Mouse (Mus musculus) midbrain, embryonic 12.5 days (tissue): Measurements from ENCODE around the gene Git1. TPM values are rescaled to one million over a fixed set of nuclear protein-coding genes. Genes with fewer than 3 reads are reported as not detected.

Source experiments
- ATAC-seq: fragments of 200-750 bp; cut with Nextera tagmentation; 2 replicates; pipeline ENCODE4 v1.8.0; 2017; ENCODE audit warnings: low read depth, moderate TSS enrichment, moderate library complexity; ENCODE audit not compliant: low FRiP score
- H3K27ac ChIP-seq: fragments of 300-500 bp; sonication (generic); replicated peaks from 2 replicates; pipeline ENCODE4 v1.5.1; 2016; ENCODE audit warnings: mild to moderate bottlenecking
- H3K27me3 ChIP-seq: fragments of 300-500 bp; sonication (generic); 2 replicates; pipeline ENCODE4 v1.6.1; 2016; ENCODE audit warnings: mild to moderate bottlenecking
- H3K36me3 ChIP-seq: fragments of 300-500 bp; sonication (generic); 2 replicates; pipeline ENCODE4 v1.6.1; 2016
- H3K4me1 ChIP-seq: fragments of 300-500 bp; sonication (generic); 2 replicates; pipeline ENCODE4 v1.6.1; 2016
- H3K4me2 ChIP-seq: fragments of 300-500 bp; sonication (generic); replicated peaks from 2 replicates; pipeline ENCODE4 v1.6.1; 2016; ENCODE audit warnings: mild to moderate bottlenecking, moderate library complexity
- H3K4me3 ChIP-seq: fragments of 300-500 bp; sonication (generic); 2 replicates; pipeline ENCODE4 v1.5.1; 2016; ENCODE audit warnings: mild to moderate bottlenecking
- H3K9ac ChIP-seq: fragments of 300-500 bp; sonication (generic); replicated peaks from 2 replicates; pipeline ENCODE4 v1.6.1; 2016; ENCODE audit warnings: mild to moderate bottlenecking, moderate library complexity
- H3K9me3 ChIP-seq: fragments of 300-500 bp; sonication (generic); 2 replicates; pipeline ENCODE4 v1.6.1; 2016; ENCODE audit warnings: mild to moderate bottlenecking
- WGBS: fragments of 180-500 bp; shearing (Covaris S2); methylation state at CpG from one replicate; pipeline ENCODE4 v1.1.7; 2016; 5-methylcytosine and 5-hydroxymethylcytosine counted together
- polyA plus RNA-seq: library from polyadenylated mRNA; unstranded; fragments of >200 nt; fragmentation: Nextera tagmentation; extraction: Ambion mirVana; gene quantifications from 2 replicates; pipeline ENCODE4 v1.2.1, GENCODE M21; 2016

Git1 gene
- polyA plus RNA-seq, 1 experiment from 2014 or later: 12.9 TPM

DNA sequence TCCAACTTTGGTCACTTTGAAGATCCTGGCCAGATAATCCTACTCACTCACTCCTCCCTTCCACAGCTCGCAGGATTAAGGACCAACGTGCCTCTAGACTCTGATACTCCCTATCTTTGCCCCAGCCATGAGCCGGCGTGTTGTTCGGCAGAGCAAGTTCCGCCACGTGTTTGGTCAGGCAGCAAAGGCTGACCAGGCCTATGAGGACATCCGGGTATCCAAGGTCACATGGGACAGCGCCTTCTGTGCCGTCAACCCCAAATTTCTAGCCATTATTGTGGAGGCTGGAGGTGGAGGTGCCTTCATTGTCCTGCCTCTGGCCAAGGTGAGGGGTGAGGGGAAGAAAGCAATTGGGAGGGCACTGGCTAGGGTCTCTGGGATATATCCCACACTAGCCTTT, 29.6 kb upstream of the Git1 start:
- H3K9me3 ChIP-seq: no peaks in the 10 kb centered on the region
- H3K27me3 ChIP-seq: peaks cover 87% of the 10 kb centered on the region
- 73% methylated on average over 10 of the region's 10 CpGs for WGBS
- H3K4me1 ChIP-seq: peaks cover 23% of the 10 kb centered on the region
- no peaks in the 10 kb centered on the region for H3K36me3 ChIP-seq
- no peak overlapping the region for H3K4me2 ChIP-seq
- H3K9ac ChIP-seq: no peak overlapping the region
- ATAC-seq: no peak
- no peak overlapping the region for H3K27ac ChIP-seq
- H3K4me3 ChIP-seq: no peak overlapping the region

DNA sequence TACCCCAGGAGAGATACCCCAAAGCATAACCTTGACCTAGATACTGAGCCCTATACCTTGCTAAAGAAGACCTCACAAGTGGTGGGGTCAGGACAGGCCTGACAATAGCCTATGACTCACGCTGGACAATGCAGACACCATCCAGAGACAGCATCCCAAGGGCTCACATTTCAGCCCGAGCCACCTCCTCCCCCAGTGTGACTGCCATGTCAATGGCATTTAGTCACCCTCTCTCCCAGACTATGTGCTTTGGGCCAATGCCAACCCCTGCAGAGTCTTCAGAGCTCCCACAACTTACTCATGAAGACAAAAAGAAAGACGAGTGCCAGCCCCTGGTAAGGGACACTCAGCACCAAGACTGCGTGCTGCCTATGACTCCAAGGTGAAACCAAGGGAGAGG, 28.7 kb upstream of the Git1 start:
- no peaks in the 10 kb centered on the region for H3K36me3 ChIP-seq
- 60% methylated on average over 4 of the region's 4 CpGs for WGBS
- H3K4me1 ChIP-seq: peaks cover 23% of the 10 kb centered on the region
- H3K9me3 ChIP-seq: no peaks in the 10 kb centered on the region
- H3K27me3 ChIP-seq: peaks cover 96% of the 10 kb centered on the region
- no peak overlapping the region for H3K4me3 ChIP-seq
- no peak for ATAC-seq
- H3K4me2 ChIP-seq: no peak overlapping the region
- H3K27ac ChIP-seq: no peak overlapping the region
- H3K9ac ChIP-seq: no peak overlapping the region

DNA sequence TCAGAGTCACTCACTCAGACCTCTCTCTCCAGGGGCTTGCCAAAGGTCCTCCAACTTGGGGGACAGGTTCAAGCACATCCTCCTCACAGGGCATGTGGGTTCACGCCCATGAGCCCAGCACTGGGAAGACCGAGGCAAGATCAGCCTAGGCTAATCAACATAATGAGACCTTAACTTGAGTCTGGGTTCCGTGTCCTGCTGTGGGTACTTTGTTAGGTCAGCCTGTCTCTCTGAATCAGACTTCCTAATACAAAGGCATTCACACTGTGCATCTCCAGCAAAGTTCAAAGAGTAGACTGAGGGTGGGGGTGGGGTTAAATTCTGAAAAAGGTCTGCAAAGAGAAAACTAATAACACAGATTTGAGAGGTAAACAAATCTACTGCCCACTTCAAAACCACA, 28.3 kb upstream of the Git1 start:
- Histone ChIP-seq H3K4me2 (no peak overlapping the region), H3K27me3 (peaks cover 95% of the 10 kb centered on the region), H3K4me3 (no peak overlapping the region), H3K36me3 (peaks cover 3% of the 10 kb centered on the region; the same call in 1 of the 2 replicates), H3K9ac (no peak overlapping the region), H3K4me1 (peaks cover 23% of the 10 kb centered on the region), H3K9me3 (no peaks in the 10 kb centered on the region), H3K27ac (no peak overlapping the region)
- 55% methylated on average over 3 of the region's 3 CpGs for WGBS
- ATAC-seq: no peak

DNA sequence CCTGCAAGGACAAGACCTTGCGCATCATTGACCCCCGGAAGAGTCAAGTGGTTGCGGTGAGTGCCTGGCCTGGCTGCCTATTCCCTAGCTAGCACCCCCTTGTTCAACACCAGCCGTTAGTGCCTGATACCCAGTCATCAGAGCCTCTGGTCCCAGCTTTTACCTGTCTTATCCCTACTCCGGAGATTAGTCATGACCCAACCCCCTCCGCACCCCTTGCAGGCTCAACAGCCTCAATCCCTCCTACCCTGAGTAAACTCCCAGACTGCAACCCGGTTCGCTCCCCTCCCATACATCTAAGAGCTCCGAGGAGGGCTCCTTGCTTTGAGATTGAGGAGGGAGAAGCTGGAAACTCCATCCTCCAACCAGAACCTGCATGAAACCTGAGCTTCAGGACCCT, 26.8 kb upstream of the Git1 start:
- Histone ChIP-seq H3K4me1 (peaks cover 23% of the 10 kb centered on the region), H3K36me3 (peaks cover 17% of the 10 kb centered on the region), H3K9ac (no peak overlapping the region), H3K4me3 (no peak overlapping the region), H3K27me3 (peaks cover 81% of the 10 kb centered on the region), H3K9me3 (no peaks in the 10 kb centered on the region), H3K27ac (no peak overlapping the region), H3K4me2 (no peak overlapping the region)
- WGBS: 33% methylated on average over 9 of the region's 9 CpGs
- ATAC-seq: no peak

DNA sequence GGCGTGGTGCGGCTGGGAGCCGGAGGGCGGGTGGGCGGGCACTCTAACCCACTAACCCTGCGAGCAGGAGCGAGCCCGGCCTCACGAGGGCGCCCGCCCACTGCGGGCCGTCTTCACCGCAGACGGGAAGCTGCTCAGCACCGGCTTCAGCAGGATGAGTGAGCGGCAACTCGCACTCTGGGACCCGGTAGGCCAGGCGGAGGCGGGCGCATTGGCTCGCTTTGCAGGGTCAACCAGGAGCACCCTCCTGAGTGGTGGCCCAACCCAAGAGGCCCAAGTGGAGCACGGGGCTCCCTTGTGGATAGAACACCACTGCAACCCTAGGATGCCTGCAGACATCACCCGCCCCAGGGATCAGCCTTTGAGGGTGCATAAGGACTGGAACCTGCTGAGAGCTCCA, 26.2 kb upstream of the Git1 start:
- Histone ChIP-seq H3K4me1 (peaks cover 18% of the 10 kb centered on the region), H3K27ac (no peak overlapping the region), H3K9me3 (no peaks in the 10 kb centered on the region), H3K9ac (no peak overlapping the region), H3K36me3 (peaks cover 23% of the 10 kb centered on the region), H3K4me3 (no peak overlapping the region; the same call in 1 of the 2 replicates), H3K27me3 (peaks cover 75% of the 10 kb centered on the region), H3K4me2 (no peak overlapping the region)
- ATAC-seq: no peak
- WGBS: 4% methylated on average over 25 of the region's 25 CpGs

DNA sequence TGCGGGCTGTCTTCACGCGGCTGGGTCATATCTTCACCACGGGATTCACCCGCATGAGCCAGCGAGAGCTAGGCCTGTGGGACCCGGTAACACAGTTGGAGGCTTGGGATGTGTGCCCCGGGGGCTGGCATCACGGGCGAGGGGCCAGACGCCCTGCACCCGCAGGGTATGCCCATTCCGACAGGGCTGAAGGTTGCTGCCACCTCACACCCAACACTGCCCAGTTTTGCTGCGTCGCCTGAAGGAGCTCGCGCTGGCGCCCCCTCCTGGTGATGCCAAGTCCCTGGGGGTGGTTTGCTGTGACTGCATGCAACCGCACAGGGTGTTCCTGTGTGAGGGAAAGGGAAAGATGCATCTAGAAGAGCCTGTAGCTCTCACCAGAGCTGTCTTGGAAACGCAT, 25.6 kb upstream of the Git1 start:
- no peak overlapping the region for H3K27ac ChIP-seq
- peaks cover 68% of the 10 kb centered on the region for H3K27me3 ChIP-seq
- H3K4me3 ChIP-seq: no peak overlapping the region
- no peak overlapping the region for H3K9ac ChIP-seq
- H3K4me2 ChIP-seq: peak overlapping the region; percentile 6; the same call in 1 of the 2 replicates
- 17% methylated on average over 20 of the region's 20 CpGs for WGBS
- H3K9me3 ChIP-seq: no peaks in the 10 kb centered on the region
- peaks cover 29% of the 10 kb centered on the region for H3K36me3 ChIP-seq
- peaks cover 12% of the 10 kb centered on the region for H3K4me1 ChIP-seq
- no peak for ATAC-seq

DNA sequence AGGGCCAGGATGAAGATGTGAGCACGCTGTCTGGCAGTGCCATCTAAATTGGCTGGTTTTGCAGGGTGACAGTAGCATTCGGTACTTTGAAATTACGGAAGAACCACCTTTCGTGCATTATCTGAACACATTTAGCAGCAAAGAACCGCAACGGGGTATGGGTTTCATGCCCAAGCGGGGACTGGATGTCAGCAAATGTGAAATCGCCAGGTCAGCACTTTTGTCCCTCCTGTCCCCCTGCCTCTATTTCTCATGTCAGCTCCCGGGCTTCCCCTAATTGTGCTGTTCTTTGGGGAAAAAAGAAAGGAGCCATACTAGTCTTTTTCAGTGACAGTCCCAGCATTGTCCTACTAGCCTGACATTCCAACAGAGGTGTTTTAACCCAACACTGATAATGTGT, 25.0 kb upstream of the Git1 start:
- Histone ChIP-seq H3K9me3 (no peaks in the 10 kb centered on the region), H3K27ac (no peak overlapping the region), H3K36me3 (peaks cover 35% of the 10 kb centered on the region), H3K9ac (no peak overlapping the region), H3K27me3 (peaks cover 62% of the 10 kb centered on the region), H3K4me1 (peaks cover 10% of the 10 kb centered on the region), H3K4me2 (no peak overlapping the region), H3K4me3 (no peak overlapping the region)
- WGBS: 86% methylated on average over 9 of the region's 9 CpGs
- ATAC-seq: no peak

DNA sequence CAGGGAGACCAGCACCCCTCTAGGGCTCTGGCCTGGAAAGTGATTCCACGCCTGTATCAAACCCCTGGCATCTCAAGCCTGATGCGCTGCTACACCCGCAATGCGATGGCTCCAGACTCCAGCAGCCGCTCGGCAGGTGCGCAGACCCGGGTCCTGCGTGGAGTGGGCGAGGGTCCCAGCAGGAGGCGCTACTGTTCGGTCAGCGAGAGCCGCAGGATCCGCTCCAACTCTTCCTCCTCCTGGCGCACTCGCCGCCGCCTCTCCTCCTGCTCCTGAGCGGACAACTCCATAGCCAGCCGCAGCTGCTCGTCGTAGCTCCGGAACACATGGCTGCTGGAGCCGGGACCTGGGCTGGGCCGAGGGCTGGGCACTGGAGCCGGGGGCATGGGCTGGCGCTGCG, 22.0 kb upstream of the Git1 start:
- 77% methylated on average over 29 of the region's 29 CpGs for WGBS
- no peak for ATAC-seq
- peaks cover 57% of the 10 kb centered on the region for H3K36me3 ChIP-seq

DNA sequence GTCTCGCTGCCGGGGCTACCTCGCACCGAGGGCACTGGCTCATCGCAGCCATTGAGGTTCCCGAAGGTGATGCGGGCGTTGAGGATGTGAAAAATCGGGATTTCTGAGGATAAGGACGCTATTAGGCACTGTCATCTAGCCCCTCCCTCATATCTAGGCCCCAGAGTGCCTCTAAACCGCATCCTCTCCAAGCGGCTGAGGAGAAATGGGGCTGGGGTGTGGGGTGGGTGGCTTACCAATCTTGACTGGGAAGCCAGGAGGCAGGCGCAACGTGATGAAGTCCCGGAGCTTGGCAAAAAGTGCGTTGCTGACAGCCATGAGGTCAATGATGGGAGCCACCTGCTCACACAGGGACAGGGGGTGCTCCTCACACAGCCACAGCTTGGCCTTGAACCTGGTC, 20.6 kb upstream of the Git1 start:
- Histone ChIP-seq H3K4me3 (no peak overlapping the region), H3K4me2 (no peak overlapping the region), H3K36me3 (peaks cover 59% of the 10 kb centered on the region), H3K4me1 (peaks cover 1% of the 10 kb centered on the region), H3K27ac (no peak overlapping the region), H3K9me3 (no peaks in the 10 kb centered on the region), H3K27me3 (peaks cover 19% of the 10 kb centered on the region), H3K9ac (no peak overlapping the region)
- no peak for ATAC-seq
- 91% methylated on average over 16 of the region's 16 CpGs for WGBS

More for the DNA sequence above, 22.0 kb upstream of the Git1 start:
- no peak overlapping the region for H3K4me2 ChIP-seq
- peaks cover 32% of the 10 kb centered on the region for H3K27me3 ChIP-seq
- no peak overlapping the region for H3K9ac ChIP-seq
- no peak overlapping the region for H3K27ac ChIP-seq
- H3K4me3 ChIP-seq: no peak overlapping the region
- peaks cover 10% of the 10 kb centered on the region for H3K4me1 ChIP-seq
- no peaks in the 10 kb centered on the region for H3K9me3 ChIP-seq

DNA sequence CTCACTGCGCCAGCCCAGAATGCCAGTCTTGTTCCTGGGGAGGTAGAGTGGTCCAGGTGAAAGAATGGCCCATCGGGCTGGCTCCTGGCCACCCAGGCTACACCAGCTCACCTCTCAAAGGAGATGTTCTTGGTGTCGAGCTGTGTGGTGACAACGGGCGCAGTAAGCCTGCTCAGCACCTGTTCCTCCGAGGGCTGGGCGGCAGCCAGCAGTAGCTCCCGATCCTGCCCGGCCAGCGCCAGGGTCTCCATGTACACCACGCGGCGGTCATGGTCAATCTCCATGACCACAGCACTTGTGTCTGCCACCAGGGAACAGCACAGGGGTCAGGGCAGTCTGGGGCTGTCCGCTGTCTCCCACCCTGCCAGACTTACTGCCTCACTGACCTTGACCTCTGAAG, 17.1 kb upstream of the Git1 start:
- Histone ChIP-seq H3K36me3 (peaks cover 45% of the 10 kb centered on the region), H3K4me2 (no peak overlapping the region), H3K27me3 (no peaks in the 10 kb centered on the region), H3K4me3 (no peak overlapping the region), H3K9me3 (no peaks in the 10 kb centered on the region), H3K9ac (no peak overlapping the region), H3K4me1 (no peaks in the 10 kb centered on the region), H3K27ac (no peak overlapping the region)
- 94% methylated on average over 14 of the region's 14 CpGs for WGBS
- no peak for ATAC-seq

DNA sequence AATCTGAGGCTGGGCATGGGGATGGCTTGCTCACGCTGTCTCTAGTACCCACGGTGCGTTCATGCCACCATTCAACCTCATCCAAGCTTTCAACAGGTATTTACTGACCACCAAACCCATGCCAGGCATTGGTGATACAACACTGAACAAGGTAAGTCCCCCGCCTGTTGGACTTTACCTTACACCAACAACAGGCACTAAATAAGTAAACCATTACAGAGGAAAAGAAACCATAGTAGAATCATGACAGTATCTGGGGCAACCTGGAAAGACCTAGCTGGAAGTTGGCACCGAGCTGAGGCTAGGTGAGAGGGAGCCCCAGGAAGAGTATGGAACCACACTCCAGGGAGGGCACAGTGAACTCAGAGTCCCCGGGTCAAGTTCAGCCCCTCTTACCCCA, 16.5 kb upstream of the Git1 start:
- 92% methylated on average over 6 of the region's 6 CpGs for WGBS
- no peak overlapping the region for H3K27ac ChIP-seq
- H3K4me1 ChIP-seq: peaks cover 6% of the 10 kb centered on the region; the same call in 1 of the 2 replicates
- H3K9ac ChIP-seq: no peak overlapping the region
- H3K27me3 ChIP-seq: no peaks in the 10 kb centered on the region
- H3K4me3 ChIP-seq: no peak overlapping the region
- peaks cover 38% of the 10 kb centered on the region for H3K36me3 ChIP-seq
- no peaks in the 10 kb centered on the region for H3K9me3 ChIP-seq
- no peak overlapping the region for H3K4me2 ChIP-seq
- no peak for ATAC-seq

DNA sequence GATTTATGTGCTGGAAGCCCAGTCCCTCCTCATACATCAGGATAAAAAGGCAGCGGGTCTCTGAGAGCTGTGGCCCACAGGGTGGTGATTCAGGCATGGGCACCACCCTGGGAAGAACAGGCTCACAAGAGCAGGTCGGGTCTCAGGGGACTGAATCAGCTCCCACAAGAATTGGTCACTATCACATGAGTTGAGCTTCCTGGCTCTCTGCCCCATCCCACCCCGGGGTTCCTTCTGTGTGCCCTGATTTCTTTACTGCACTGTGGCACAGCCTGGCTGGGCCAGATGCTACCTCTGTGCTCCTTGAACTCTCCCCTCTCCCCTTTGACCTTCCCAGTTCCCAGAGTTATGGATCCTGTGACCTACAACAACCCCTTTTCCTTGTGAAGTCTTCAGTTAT, 10.3 kb upstream of the Git1 start:
- H3K9ac ChIP-seq: no peak overlapping the region
- ATAC-seq: no peak
- H3K4me1 ChIP-seq: peaks cover 52% of the 10 kb centered on the region
- H3K9me3 ChIP-seq: no peaks in the 10 kb centered on the region
- whole genome bisulfite sequencing: 76% methylated on average over 3 of the region's 3 CpGs
- H3K36me3 ChIP-seq: no peaks in the 10 kb centered on the region
- no peak overlapping the region for H3K4me2 ChIP-seq
- no peak overlapping the region for H3K27ac ChIP-seq
- H3K4me3 ChIP-seq: no peak overlapping the region
- H3K27me3 ChIP-seq: no peaks in the 10 kb centered on the region

DNA sequence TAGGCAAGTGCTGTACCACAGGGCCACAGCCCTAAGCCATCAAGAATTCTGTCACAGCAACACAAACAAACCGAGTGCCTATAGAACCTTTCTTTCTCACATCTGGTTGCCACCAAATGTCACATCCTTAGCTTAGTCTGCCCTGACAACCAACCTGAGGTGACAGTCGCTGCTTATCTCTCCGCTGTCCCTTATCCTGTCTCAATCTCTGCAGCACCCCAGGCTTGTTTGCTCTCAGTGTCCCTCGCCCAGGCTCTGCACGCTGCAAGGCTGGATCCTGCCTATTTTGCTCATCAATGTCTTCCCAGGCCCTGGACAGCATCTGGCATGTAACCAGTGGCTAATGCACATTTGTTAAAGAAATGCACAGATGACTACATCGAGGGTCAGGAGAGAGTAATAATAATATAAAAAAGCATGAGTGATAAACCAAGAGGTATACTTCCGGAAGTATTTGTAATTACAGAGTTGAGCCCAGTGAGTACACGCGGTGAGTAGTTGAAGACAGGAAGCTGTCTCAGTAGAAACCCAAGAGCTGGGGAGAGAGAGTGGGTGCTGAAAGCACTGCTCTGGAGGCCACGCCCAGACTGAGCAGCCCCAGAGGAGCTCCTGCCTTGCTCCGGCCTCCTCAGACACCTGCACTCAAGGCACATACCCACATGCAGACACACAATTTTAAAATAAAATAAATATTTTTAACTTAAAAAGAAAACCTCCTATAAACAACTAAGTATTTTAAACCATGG, 9.7 kb upstream of the Git1 start:
- Histone ChIP-seq H3K27ac (no peak overlapping the region), H3K4me1 (peaks cover 59% of the 10 kb centered on the region), H3K4me3 (no peak overlapping the region), H3K9me3 (no peaks in the 10 kb centered on the region), H3K27me3 (no peaks in the 10 kb centered on the region), H3K36me3 (no peaks in the 10 kb centered on the region), H3K4me2 (no peak overlapping the region), H3K9ac (no peak overlapping the region)
- ATAC-seq: no peak
- 78% methylated on average over 11 of the region's 11 CpGs for WGBS
